Mouse (Mus musculus) megakaryocyte, embryonic 14.5 days (primary cell): Measurements from ENCODE around the gene Madd. TPM values are rescaled to one million over a fixed set of nuclear protein-coding genes. Genes with fewer than 3 reads are reported as not detected.

Source experiments
- H3K27me3 ChIP-seq: replicated peaks from 2 replicates; pipeline ENCODE3; 2012; ENCODE audit warnings: inconsistent platforms
- H3K36me3 ChIP-seq: replicated peaks from 2 replicates; pipeline ENCODE3; 2012; ENCODE audit warnings: low read length, inconsistent platforms, mixed read lengths
- H3K4me1 ChIP-seq: 2 replicates; pipeline ENCODE4 v1.6.1; 2012; ENCODE audit warnings: inconsistent platforms
- H3K4me3 ChIP-seq: replicated peaks from 2 replicates; pipeline ENCODE3; 2012; ENCODE audit warnings: moderate library complexity, mild to moderate bottlenecking, inconsistent platforms
- H3K9me3 ChIP-seq: 2 replicates; pipeline ENCODE4 v1.6.1; 2012; ENCODE audit warnings: inconsistent platforms
- FLI1 ChIP-seq: IDR thresholded peaks from 2 replicates; pipeline ENCODE4 v1.6.1; 2012; ENCODE audit warnings: low read length, inconsistent platforms, mixed read lengths
- GATA1 ChIP-seq: IDR thresholded peaks from 3 replicates; pipeline ENCODE4 v1.6.1; 2012; ENCODE audit warnings: mixed read lengths, low read length, inconsistent platforms, borderline replicate concordance
- polyA plus RNA-seq: library from polyadenylated mRNA; stranded (reverse); fragments of >175 nt; gene quantifications from 2 replicates; pipeline ENCODE4 v1.2.3, GENCODE M21; 2012; ENCODE audit warnings: low replicate concordance; ENCODE audit not compliant: insufficient read depth

The Madd gene
- polyA plus RNA-seq, result 8.8 and 14.6 TPM in 2 replicates

GRCm38 (mm10) chr2:91183711-91184405 is at the start of gene Madd:
Gene Madd (minus strand): TSS chr2:91183837.
- H3K4me3 ChIP-seq, result peak within 1 kb of the TSS; percentile 97
- no peaks in the 10 kb centered on the region for H3K27me3 ChIP-seq
- H3K9me3 ChIP-seq, result no peaks in the 10 kb centered on the region
- H3K4me1 ChIP-seq, result peaks cover 69% of the 10 kb centered on the region
- TF ChIP-seq FLI1 (no peak; the same call in 1 of the 2 replicates), GATA1 (no peak)
- H3K36me3 ChIP-seq, result peaks cover 35% of the 10 kb centered on the region

- no peaks in the 10 kb centered on the region for H3K27me3 ChIP-seq
- TF ChIP-seq FLI1 (no peak), GATA1 (no peak)
- peaks cover 5% of the 10 kb centered on the region for H3K36me3 ChIP-seq
- no peaks in the 10 kb centered on the region for H3K4me1 ChIP-seq
- H3K9me3 ChIP-seq, result no peaks in the 10 kb centered on the region
- H3K4me3 ChIP-seq, result no peak overlapping the region
These were observed 46.1 kb upstream of the Madd start for GRCm38 (mm10) chr2:91229735-91230134.

GRCm38 (mm10) chr2:91223614-91224013 is 40.0 kb upstream of the Madd start:
- no peak overlapping the region for H3K4me3 ChIP-seq
- no peaks in the 10 kb centered on the region for H3K9me3 ChIP-seq
- TF ChIP-seq FLI1, result no peak
- no peak for TF ChIP-seq GATA1
- H3K36me3 ChIP-seq, result peaks cover under 1% of the 10 kb centered on the region
- H3K4me1 ChIP-seq, result no peaks in the 10 kb centered on the region
- H3K27me3 ChIP-seq, result no peaks in the 10 kb centered on the region

- no peak for TF ChIP-seq GATA1
- TF ChIP-seq FLI1, result no peak
- peaks cover 32% of the 10 kb centered on the region for H3K36me3 ChIP-seq
- H3K9me3 ChIP-seq, result no peaks in the 10 kb centered on the region
- no peaks in the 10 kb centered on the region for H3K4me1 ChIP-seq
- H3K27me3 ChIP-seq, result no peaks in the 10 kb centered on the region
- H3K4me3 ChIP-seq, result no peak overlapping the region
These were observed 36.9 kb upstream of the Madd start for GRCm38 (mm10) chr2:91220501-91220900.

GRCm38 (mm10) chr2:91217032-91217431 is 33.4 kb upstream of the Madd start:
- Histone ChIP-seq H3K36me3 (peaks cover 63% of the 10 kb centered on the region), H3K9me3 (no peaks in the 10 kb centered on the region), H3K27me3 (no peaks in the 10 kb centered on the region), H3K4me3 (no peak overlapping the region), H3K4me1 (no peaks in the 10 kb centered on the region)
- TF ChIP-seq FLI1 (no peak), GATA1 (no peak)

- no peak for TF ChIP-seq FLI1
- no peak for TF ChIP-seq GATA1
- peaks cover 94% of the 10 kb centered on the region for H3K36me3 ChIP-seq
- no peak overlapping the region for H3K4me3 ChIP-seq
- no peaks in the 10 kb centered on the region for H3K9me3 ChIP-seq
- no peaks in the 10 kb centered on the region for H3K4me1 ChIP-seq
- H3K27me3 ChIP-seq, result no peaks in the 10 kb centered on the region
These were observed 29.7 kb upstream of the Madd start for GRCm38 (mm10) chr2:91213311-91213710.

GRCm38 (mm10) chr2:91206254-91206775 is 22.7 kb upstream of the Madd start:
- TF ChIP-seq FLI1 (no peak), GATA1 (no peak)
- Histone ChIP-seq H3K36me3 (peaks cover 72% of the 10 kb centered on the region), H3K4me1 (peaks cover 37% of the 10 kb centered on the region), H3K4me3 (no peak overlapping the region), H3K9me3 (no peaks in the 10 kb centered on the region), H3K27me3 (no peaks in the 10 kb centered on the region)

GRCm38 (mm10) chr2:91202972-91203656 is 19.5 kb upstream of the Madd start:
- no peak for TF ChIP-seq FLI1
- no peak for TF ChIP-seq GATA1
- peak overlapping the region; percentile 95 for H3K4me3 ChIP-seq
- H3K36me3 ChIP-seq, result peaks cover 42% of the 10 kb centered on the region
- no peaks in the 10 kb centered on the region for H3K9me3 ChIP-seq
- H3K4me1 ChIP-seq, result peaks cover 37% of the 10 kb centered on the region
- no peaks in the 10 kb centered on the region for H3K27me3 ChIP-seq

GRCm38 (mm10) chr2:91202222-91202971 is 18.8 kb upstream of the Madd start, which contains the start of the genes Nr1h3 and Acp2:
Gene Nr1h3 (minus strand): TSS chr2:91202834.
Gene Acp2 (plus strand): TSS chr2:91202885.
- Histone ChIP-seq H3K9me3 (no peaks in the 10 kb centered on the region), H3K4me1 (peaks cover 38% of the 10 kb centered on the region), H3K4me3 (peak within 1 kb of the TSS; percentile 95), H3K36me3 (peaks cover 35% of the 10 kb centered on the region), H3K27me3 (no peaks in the 10 kb centered on the region)
- no peak for TF ChIP-seq GATA1
- TF ChIP-seq FLI1, result peak; percentile 44; the same call in 1 of the 2 replicates
